Mouse (Mus musculus): Measurements from ENCODE around the gene Cd52.

The Cd52 gene

GRCm38 (mm10) chr4:134090521-134091224 is 4.2 kb downstream of the Cd52 start:
- no peak for DNase-seq

DNA sequence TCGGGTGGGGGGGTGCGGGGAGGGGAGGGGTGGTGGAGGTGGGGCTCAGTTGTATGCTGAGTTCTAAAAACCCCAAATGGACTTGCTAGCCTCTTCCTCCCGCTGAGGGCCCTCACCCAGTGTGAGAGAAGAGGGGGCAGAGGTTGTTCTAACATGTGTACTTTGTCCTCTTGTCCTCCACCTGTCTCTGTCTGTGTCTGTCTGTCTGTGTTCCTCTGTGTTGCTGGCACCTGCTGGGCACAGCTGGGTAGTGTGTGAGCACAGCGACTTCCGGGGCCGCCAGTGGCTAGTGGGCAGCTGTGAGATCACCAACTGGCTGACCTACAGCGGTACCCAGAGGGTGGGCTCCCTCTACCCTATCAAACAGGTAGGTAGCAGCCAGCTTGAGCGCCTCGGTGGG is 5.9 kb downstream of the Cd52 start:
- DNase-seq = no peak

GRCm38 (mm10) chr4:134087412-134087811 is 7.5 kb downstream of the Cd52 start:
- peak; percentile 51 to 68 for DNase-seq

DNA sequence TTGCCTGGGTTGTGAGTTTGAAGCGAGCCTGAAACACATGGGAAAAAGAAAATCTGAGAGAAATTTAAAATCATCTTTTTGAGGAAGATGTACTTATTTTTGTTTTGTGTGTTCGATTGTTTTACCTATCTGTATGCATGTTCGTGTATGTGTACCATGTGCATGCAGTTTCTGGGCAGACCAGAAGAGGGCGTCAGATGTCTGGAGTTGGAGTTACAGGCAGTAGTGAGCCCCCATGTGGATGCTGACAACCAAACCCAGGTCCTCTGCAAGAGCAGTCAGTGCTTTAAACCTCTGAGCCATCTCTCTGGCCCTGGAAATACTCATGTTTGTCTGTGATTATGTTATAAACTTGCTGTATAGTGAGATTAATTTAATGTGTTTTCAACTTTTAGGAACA is 9.9 kb downstream of the Cd52 start:
- no peak for DNase-seq

GRCm38 (mm10) chr4:134082460-134082859 is 12.4 kb downstream of the Cd52 start:
- DNase-seq = no peak

- peak; percentile 82 to 94 for DNase-seq
These were observed 13.0 kb downstream of the Cd52 start for GRCm38 (mm10) chr4:134081730-134082386.

GRCm38 (mm10) chr4:134080674-134081073 is 14.2 kb downstream of the Cd52 start:
- no peak for DNase-seq

DNA sequence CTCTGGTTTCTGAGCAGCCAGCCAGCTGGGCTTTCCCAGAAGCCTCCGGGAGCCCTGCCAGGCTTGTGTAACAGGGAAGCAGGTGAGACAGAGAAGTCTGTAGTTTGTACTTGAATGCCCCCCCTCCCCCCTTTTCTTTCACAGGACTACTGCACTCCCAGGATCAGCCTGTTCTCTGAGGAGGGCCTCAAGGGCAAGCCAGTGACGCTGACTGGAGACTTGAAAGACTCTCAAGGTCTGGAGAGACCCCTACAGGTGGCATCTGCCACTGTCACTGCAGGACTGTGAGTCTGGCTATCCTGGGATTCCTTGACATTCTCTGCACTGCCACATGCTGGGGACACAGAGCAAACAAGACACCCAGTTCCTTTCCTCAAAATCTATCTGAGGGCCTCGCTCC is 16.2 kb downstream of the Cd52 start:
- DNase-seq = peak; percentile 73 to 87

- DNase-seq = no peak
These were observed 25.9 kb downstream of the Cd52 start for GRCm38 (mm10) chr4:134068793-134069580.

DNA sequence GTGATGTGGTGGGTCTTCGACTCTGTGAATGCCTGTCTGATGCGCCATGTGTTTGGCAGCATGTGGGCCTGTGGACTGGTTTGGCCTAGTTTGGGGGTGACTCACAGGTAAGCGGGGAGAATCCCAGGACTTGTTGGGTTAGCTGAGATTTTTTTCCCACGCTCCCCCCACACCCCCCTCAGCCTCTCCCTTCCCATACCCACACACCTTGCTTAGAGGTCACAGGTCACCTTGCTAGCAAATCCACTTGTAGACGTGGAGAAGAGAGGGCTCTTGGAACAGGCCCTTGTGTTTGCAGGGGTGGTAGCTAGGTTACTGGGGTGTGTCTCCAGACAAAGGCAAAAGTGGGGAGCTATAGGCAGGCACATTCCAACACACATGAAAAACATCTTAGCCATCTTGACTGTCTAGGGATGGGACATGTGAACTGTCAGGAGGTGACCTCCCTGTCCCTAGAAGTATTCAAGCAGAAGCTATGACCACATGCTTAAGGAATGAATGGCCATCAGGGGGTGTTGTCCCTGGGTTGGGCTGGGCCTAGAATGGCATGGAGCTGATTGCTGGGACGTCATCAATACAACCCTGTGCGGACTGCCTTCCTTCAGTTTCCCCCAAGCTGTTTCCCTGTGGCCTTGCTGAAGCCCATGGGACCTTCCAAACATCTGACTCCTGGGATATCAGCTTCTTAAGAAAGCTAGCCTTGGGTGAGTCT is 26.9 kb downstream of the Cd52 start:
- no peak for DNase-seq

- DNase-seq = peak; percentile 52 to 78
These were observed 27.5 kb downstream of the Cd52 start for GRCm38 (mm10) chr4:134067383-134067782.

DNA sequence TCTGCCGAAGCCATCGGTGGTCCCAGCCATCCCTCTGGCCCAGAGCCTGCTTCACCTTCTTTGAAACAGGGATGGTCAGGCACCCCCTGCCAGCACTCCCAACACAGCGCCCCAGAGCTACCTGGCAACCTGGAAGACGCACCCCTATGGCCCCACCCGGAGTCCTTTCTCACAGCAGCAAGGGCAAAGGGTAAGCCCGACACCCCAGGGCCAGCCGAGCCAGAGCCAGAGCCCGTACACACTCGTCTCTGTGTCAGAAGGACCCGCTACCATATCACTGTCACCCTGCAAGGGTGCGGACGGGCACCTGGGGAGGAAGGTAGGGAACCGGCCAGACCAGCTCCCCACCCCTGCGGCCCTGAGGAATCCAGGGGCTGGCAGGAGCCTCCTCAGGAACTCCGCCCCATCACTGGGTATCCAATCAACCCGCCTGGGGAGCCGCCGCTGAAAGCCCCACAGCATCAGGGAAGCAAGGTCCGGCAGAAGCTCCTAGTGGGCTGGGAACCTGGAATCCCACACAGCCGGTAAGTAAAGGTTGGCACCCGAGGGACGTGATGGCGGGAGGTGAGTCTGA is 29.4 kb downstream of the Cd52 start:
- peak; percentile 19 to 71 for DNase-seq

- no peak for DNase-seq
These were observed 32.3 kb downstream of the Cd52 start for GRCm38 (mm10) chr4:134062561-134062960.

DNA sequence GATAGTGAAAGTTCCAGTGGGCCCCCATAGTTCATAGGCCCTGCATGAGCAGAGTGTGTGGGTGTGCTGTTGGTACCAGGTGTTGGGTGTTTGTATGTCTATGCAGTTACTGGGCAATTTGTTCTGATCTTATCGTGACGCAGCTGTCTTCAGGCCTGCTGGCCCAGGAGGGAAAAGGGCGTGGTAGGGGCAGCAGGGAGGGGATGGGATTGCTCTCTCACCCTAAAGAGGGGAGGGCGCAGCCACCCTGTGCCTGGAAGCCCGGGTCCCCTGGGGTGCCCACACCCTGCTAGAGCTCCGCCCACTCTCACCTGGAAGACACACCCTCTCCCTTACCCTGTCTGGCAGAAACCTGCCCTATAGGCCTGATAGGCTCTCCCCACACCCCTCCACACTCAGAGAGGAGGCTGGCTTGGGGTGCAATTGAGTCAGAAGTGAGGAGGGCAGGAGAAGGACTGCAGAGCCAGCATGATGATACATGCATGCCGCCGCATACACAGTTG is 32.9 kb downstream of the Cd52 start:
- DNase-seq = no peak

DNA sequence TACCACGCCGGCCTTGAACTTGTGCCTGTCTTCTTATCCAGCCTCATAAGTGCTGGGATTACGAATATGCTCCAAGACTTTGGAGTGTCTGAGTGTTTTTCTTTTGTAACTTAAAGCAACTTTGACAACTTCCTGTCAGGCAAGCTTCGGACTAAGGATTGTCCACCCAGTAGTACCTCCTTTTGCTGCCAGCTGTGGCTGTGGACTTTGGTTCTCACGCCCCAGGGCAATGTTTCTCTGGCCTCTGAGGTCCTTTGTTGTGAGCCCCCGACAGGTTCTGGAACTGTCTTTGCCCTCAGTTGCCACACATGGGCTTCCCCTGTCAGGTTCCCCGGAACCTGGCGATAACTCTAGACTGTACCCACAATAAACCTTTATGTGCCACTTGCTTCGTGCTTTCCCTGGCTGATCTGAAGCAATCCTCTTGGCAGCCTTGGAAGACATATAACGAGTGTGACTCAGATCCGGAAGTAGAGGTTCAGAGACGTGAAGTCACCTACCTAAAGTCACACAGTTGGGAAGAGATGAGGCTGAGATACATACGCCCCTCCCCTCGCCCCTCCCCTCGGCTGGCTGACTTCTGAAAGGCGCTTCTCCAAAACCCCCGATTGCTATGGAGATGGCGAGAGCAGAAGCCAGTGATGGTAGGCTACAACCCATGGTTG is 33.6 kb downstream of the Cd52 start:
- peak; percentile 29 to 61 for DNase-seq

GRCm38 (mm10) chr4:134060135-134060865 is 34.6 kb downstream of the Cd52 start, which contains the start of gene Crybg2:
Gene Crybg2, plus strand, starts transcription at chr4:134060815.
- no peak for DNase-seq

GRCm38 (mm10) chr4:134058908-134059307 is 36.0 kb downstream of the Cd52 start:
- DNase-seq = no peak

DNA sequence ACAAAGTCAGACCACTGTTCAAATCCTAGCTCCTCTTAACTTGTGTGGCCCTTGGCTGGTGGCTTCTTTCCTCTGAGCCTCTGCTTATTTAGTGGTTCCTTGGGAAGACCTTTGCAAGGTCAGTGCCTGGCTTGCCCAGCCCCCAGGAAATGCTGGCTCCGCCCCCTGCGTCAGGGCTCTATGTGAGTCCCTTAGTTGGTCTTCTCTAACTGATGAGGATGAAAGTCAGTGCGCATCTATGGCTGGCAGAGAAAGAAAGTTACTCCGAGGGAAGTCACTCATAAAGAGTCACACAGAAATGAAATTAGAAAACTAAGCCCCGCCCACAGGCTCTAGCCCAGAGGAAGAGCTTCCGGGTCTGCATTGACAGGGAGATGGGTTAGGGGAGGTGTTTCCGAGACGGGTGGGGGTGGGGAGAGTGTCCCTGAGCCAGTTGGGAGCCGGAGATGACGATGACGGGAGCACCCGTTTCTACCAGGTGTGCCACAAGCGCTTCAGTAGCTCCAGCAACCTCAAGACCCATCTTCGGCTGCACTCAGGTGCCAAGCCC is 36.6 kb downstream of the Cd52 start:
- DNase-seq = no peak

DNA sequence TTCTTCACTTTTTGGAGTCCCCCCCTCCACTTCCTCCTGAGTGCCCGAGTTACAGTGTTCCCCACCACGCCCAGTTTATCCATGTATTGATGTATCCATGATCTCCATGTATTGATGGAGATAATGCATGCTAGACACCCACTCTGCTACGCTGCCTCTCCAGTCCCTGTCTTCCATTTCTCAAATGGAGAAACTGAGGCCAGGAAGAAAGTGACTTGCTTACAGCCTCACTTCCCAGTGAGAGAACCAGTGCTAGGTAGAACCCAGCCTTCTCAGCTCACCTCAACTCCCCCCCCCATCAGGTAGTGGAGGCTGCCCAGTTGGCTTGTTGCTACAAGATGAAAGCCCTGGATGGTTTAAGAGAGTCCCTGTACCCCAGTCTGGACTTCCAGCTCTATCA is 41.3 kb downstream of the Cd52 start, which contains the start of gene Zfp683:
Gene Zfp683 (plus strand): TSS at position 301 of the 400 bp plus-strand sequence.
- no peak for DNase-seq

DNA sequence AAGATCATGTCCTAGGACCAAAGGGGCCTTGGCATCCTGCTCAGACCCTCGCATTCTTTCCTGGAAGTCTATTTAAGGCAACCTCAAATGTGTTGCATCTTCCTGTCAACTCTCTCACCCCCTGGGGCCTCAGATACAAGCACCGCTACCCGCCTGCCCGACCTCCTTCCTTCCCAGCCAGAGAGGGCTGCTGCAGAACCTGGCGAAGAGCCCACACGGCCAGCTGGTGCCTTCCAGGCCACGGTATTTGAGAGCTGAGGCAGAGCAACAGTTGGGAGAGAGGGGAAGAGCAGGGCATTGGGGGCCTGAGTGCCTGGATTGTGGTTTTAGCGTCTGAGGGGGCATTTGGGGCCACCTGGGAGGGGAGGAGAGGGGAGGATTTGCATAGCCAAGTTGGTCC is 42.3 kb downstream of the Cd52 start:
- no peak for DNase-seq

- DNase-seq = no peak
These were observed 43.0 kb downstream of the Cd52 start for GRCm38 (mm10) chr4:134051912-134052311.

Measured in kidney, postnatal 25 days (tissue).